Mouse (Mus musculus): ENCODE measurements around the gene Dand5. TPM values are rescaled to one million over a fixed set of nuclear protein-coding genes. Genes with fewer than 3 reads are reported as not detected.

Gene Dand5
- polyA plus RNA-seq, 1 experiment from 2014 or later, result 5.6 TPM

- peak within 1 kb of the TSS; percentile 74 for H3K4me3 ChIP-seq (replicated peaks)
- no peaks in the 10 kb centered on the region for H3K27me3 ChIP-seq
- peak within 1 kb of the TSS; percentile 87 for H3K9ac ChIP-seq
- WGBS, result under 1% methylated on average over 54 of the region's 55 CpGs
- no peaks in the 10 kb centered on the region for H3K9me3 ChIP-seq
- ATAC-seq (ENCODE audit: low FRiP score), result peak; percentile 95
- H3K4me2 ChIP-seq, result peak within 1 kb of the TSS; percentile 63
- peak within 1 kb of the TSS; percentile 87 for H3K27ac ChIP-seq
- peaks cover 43% of the 10 kb centered on the region for H3K4me1 ChIP-seq
- H3K36me3 ChIP-seq (replicated peaks), result peaks cover 78% of the 10 kb centered on the region
Observed at GRCm38 (mm10) chr8:84840248-84840999, 17.8 kb upstream of the Dand5 start, which contains the start of gene Rad23a. Rad23a (minus strand) TSS chr8:84840665.

- H3K4me2 ChIP-seq, result peak overlapping the region; percentile 63
- peak overlapping the region; percentile 74 for H3K4me3 ChIP-seq (replicated peaks)
- peaks cover 42% of the 10 kb centered on the region for H3K4me1 ChIP-seq
- no peak for ATAC-seq (ENCODE audit: low FRiP score)
- no peaks in the 10 kb centered on the region for H3K27me3 ChIP-seq
- H3K27ac ChIP-seq, result peak overlapping the region; percentile 87
- H3K36me3 ChIP-seq (replicated peaks), result peaks cover 80% of the 10 kb centered on the region
- H3K9me3 ChIP-seq, result no peaks in the 10 kb centered on the region
- peak overlapping the region; percentile 87 for H3K9ac ChIP-seq
- WGBS, result 5% methylated on average over 7 of the region's 7 CpGs
Observed at GRCm38 (mm10) chr8:84839875-84840247, 17.2 kb upstream of the Dand5 start.

GRCm38 (mm10) chr8:84839411-84839810 lies 16.8 kb upstream of the Dand5 start:
- no peaks in the 10 kb centered on the region for H3K27me3 ChIP-seq
- peak overlapping the region; percentile 87; the same call in 1 of the 2 replicates for H3K9ac ChIP-seq
- peak overlapping the region; percentile 74 for H3K4me3 ChIP-seq (replicated peaks)
- H3K27ac ChIP-seq, result no peak overlapping the region
- peaks cover 80% of the 10 kb centered on the region for H3K36me3 ChIP-seq (replicated peaks)
- no peaks in the 10 kb centered on the region for H3K9me3 ChIP-seq
- no peak for ATAC-seq (ENCODE audit: low FRiP score)
- peak overlapping the region; percentile 63 for H3K4me2 ChIP-seq
- H3K4me1 ChIP-seq, result peaks cover 42% of the 10 kb centered on the region
- WGBS, result 91% methylated on average over 2 of the region's 2 CpGs

- no peaks in the 10 kb centered on the region for H3K9me3 ChIP-seq
- no peak overlapping the region for H3K9ac ChIP-seq
- H3K4me2 ChIP-seq, result peak overlapping the region; percentile 8; the same call in 1 of the 2 replicates
- no peak for ATAC-seq (ENCODE audit: low FRiP score)
- peaks cover 80% of the 10 kb centered on the region for H3K36me3 ChIP-seq (replicated peaks)
- H3K4me3 ChIP-seq (replicated peaks), result no peak overlapping the region
- no peak overlapping the region for H3K27ac ChIP-seq
- 90% methylated on average over 5 of the region's 5 CpGs for WGBS
- H3K4me1 ChIP-seq, result peaks cover 40% of the 10 kb centered on the region
- H3K27me3 ChIP-seq, result no peaks in the 10 kb centered on the region
Observed at GRCm38 (mm10) chr8:84838513-84838912, 15.9 kb upstream of the Dand5 start.

- Histone ChIP-seq H3K9me3 (no peaks in the 10 kb centered on the region), H3K36me3 (replicated peaks) (peaks cover 75% of the 10 kb centered on the region), H3K27me3 (no peaks in the 10 kb centered on the region), H3K4me3 (replicated peaks) (0 out of 2 replicates have a peak overlapping the region, but pooled peaks have one; percentile 2), H3K4me1 (peaks cover 42% of the 10 kb centered on the region), H3K4me2 (peak overlapping the region; percentile 8; the same call in 1 of the 2 replicates), H3K9ac (no peak overlapping the region), H3K27ac (no peak overlapping the region)
- no peak for ATAC-seq (ENCODE audit: low FRiP score)
- WGBS, result 82% methylated on average over 15 of the region's 15 CpGs
Observed at GRCm38 (mm10) chr8:84837912-84838470, 15.4 kb upstream of the Dand5 start.

GRCm38 (mm10) chr8:84837149-84837911 lies 14.7 kb upstream of the Dand5 start:
- Histone ChIP-seq H3K4me1 (peaks cover 41% of the 10 kb centered on the region), H3K27me3 (no peaks in the 10 kb centered on the region), H3K9me3 (no peaks in the 10 kb centered on the region), H3K4me2 (no peak overlapping the region), H3K4me3 (replicated peaks) (no peak overlapping the region), H3K9ac (no peak overlapping the region), H3K36me3 (replicated peaks) (peaks cover 69% of the 10 kb centered on the region), H3K27ac (0 out of 2 replicates have a peak overlapping the region, but pooled peaks have one; percentile 25)
- WGBS, result 67% methylated on average over 8 of the region's 8 CpGs
- ATAC-seq (ENCODE audit: low FRiP score), result no peak

- Histone ChIP-seq H3K9me3 (no peaks in the 10 kb centered on the region), H3K27ac (peak overlapping the region; percentile 97), H3K4me1 (peaks cover 41% of the 10 kb centered on the region), H3K9ac (peak overlapping the region; percentile 21; the same call in 1 of the 2 replicates), H3K36me3 (replicated peaks) (peaks cover 57% of the 10 kb centered on the region), H3K27me3 (no peaks in the 10 kb centered on the region), H3K4me3 (replicated peaks) (no peak overlapping the region), H3K4me2 (0 out of 2 replicates have a peak overlapping the region, but pooled peaks have one; percentile 17)
- WGBS, result 72% methylated on average over 10 of the region's 10 CpGs
- ATAC-seq (ENCODE audit: low FRiP score), result peak; percentile 41; the same call in 1 of the 2 replicates
Observed at GRCm38 (mm10) chr8:84834866-84835855, 12.5 kb upstream of the Dand5 start.

- Histone ChIP-seq H3K27ac (peak overlapping the region; percentile 97), H3K36me3 (replicated peaks) (peaks cover 56% of the 10 kb centered on the region), H3K9me3 (no peaks in the 10 kb centered on the region), H3K4me3 (replicated peaks) (no peak overlapping the region), H3K9ac (no peak overlapping the region; the same call in 1 of the 2 replicates), H3K4me1 (peaks cover 34% of the 10 kb centered on the region), H3K4me2 (0 out of 2 replicates have a peak overlapping the region, but pooled peaks have one; percentile 17), H3K27me3 (no peaks in the 10 kb centered on the region)
- WGBS, result 86% methylated on average over 19 of the region's 19 CpGs
- 0 out of 2 replicates have a peak, but pooled peaks have one; percentile 12 for ATAC-seq (ENCODE audit: low FRiP score)
Observed at GRCm38 (mm10) chr8:84834002-84834865, 11.6 kb upstream of the Dand5 start.

GRCm38 (mm10) chr8:84832759-84833742 lies 10.4 kb upstream of the Dand5 start:
- H3K27ac ChIP-seq, result peak overlapping the region; percentile 97
- WGBS, result 75% methylated on average over 10 of the region's 10 CpGs
- H3K9ac ChIP-seq, result peak overlapping the region; percentile 97
- H3K4me1 ChIP-seq, result peaks cover 30% of the 10 kb centered on the region
- peak overlapping the region; percentile 58 for H3K4me2 ChIP-seq
- no peak for ATAC-seq (ENCODE audit: low FRiP score)
- H3K4me3 ChIP-seq (replicated peaks), result peak overlapping the region; percentile 93
- no peaks in the 10 kb centered on the region for H3K9me3 ChIP-seq
- no peaks in the 10 kb centered on the region for H3K27me3 ChIP-seq
- H3K36me3 ChIP-seq (replicated peaks), result peaks cover 45% of the 10 kb centered on the region

Data from forebrain, embryonic 12.5 days (tissue).